15 mouse cellular contexts compared by ENCODE assay signal in the genomic region with DNA sequence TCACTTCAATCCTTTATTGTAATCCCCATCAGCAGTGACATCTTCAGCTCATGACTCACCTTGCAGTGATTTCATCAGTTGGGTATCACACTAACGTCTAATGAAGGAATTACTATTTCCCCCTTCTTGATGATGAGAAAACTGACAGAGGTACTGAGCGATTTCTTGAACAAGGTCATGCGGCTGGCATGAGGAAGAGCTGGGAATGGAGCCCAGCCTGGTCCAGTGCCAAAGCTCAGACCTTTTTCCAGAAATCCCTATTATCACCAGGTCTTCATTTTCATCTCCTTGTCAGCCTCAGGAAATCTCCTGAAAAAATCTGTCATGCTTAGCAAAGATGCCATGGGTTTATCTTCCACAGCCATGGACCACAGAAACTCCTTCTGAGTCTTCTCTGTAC.
DNase-seq lines count a peak whose midpoint lies in the region; ATAC-seq and TF ChIP-seq lines count a peak whose summit lies in the region.
"Had no signal": no experiment of that assay in that cellular context is flagged by ENCODE, and none has a peak within 500 bp of the region (broad histone marks: within the 10 kb centered on the region; RNA-seq: fewer than 3 reads in every experiment).

No protein-coding gene starts in this region.

- H3K4me1 ChIP-seq in midbrain, embryonic 14.5 days (ENCODE audit: control insufficient read depth, insufficient read depth, low read length): no peaks in the 10 kb centered on the region
- no peaks in the 10 kb centered on the region for H3K4me1 ChIP-seq in midbrain, embryonic 13.5 days (replicated peaks)
- no peaks in the 10 kb centered on the region for H3K4me1 ChIP-seq in thymus, adult 2 months (replicated peaks; ENCODE audit: control insufficient read depth, insufficient read depth, low read length)
- H3K4me1 ChIP-seq: embryonic facial prominence, embryonic 10.5 days; heart, embryonic 15.5 days; megakaryocyte, embryonic 14.5 days; stomach, embryonic 15.5 days had no signal

- TF ChIP-seq POLR2A in thymus, adult 2 months (IDR thresholded peaks at IDR 0.05; ENCODE audit: control insufficient read depth, extremely low read depth, insufficient read depth, low read length, poor library complexity): no peak

- WGBS in midbrain, embryonic 14.5 days: 81% methylated on average over 3 of the region's 3 CpGs
- WGBS in midbrain, embryonic 13.5 days: 88% methylated on average over 3 of the region's 3 CpGs
- 91% methylated on average over 3 of the region's 3 CpGs for WGBS in thymus, adult 2 months

- H3K27ac ChIP-seq in midbrain, embryonic 14.5 days (replicated peaks; ENCODE audit: low read depth, low read length): no peak overlapping the region
- no peak overlapping the region for H3K27ac ChIP-seq in midbrain, embryonic 13.5 days
- no peak overlapping the region for H3K27ac ChIP-seq in thymus, adult 2 months (ENCODE audit: control insufficient read depth, insufficient read depth, low read length)
- H3K27ac ChIP-seq: embryonic facial prominence, embryonic 10.5 days; heart, embryonic 15.5 days; stomach, embryonic 15.5 days had no signal

- ATAC-seq in midbrain, embryonic 14.5 days (ENCODE audit: low FRiP score, low TSS enrichment): no peak
- no peak for ATAC-seq in midbrain, embryonic 13.5 days
- ATAC-seq: inflammation-experienced regulatory T-cells, adult 6 months had no signal

- H3K9me3 ChIP-seq in midbrain, embryonic 14.5 days (ENCODE audit: control insufficient read depth, low read length): no peaks in the 10 kb centered on the region
- H3K9me3 ChIP-seq in midbrain, embryonic 13.5 days: no peaks in the 10 kb centered on the region
- H3K9me3 ChIP-seq: embryonic facial prominence, embryonic 10.5 days; heart, embryonic 15.5 days; megakaryocyte, embryonic 14.5 days; stomach, embryonic 15.5 days had no signal

- no peak overlapping the region for H3K9ac ChIP-seq in midbrain, embryonic 14.5 days (replicated peaks; ENCODE audit: low read length)
- H3K9ac ChIP-seq in midbrain, embryonic 13.5 days (replicated peaks): no peak overlapping the region
- H3K9ac ChIP-seq: heart, embryonic 15.5 days; stomach, embryonic 15.5 days had no signal

- H3K36me3 ChIP-seq in midbrain, embryonic 14.5 days (ENCODE audit: control insufficient read depth, insufficient read depth, low read length): no peaks in the 10 kb centered on the region
- no peaks in the 10 kb centered on the region for H3K36me3 ChIP-seq in midbrain, embryonic 13.5 days
- no peaks in the 10 kb centered on the region for H3K36me3 ChIP-seq in thymus, adult 2 months (ENCODE audit: control insufficient read depth, insufficient read depth, low read length)
- H3K36me3 ChIP-seq: embryonic facial prominence, embryonic 10.5 days; heart, embryonic 15.5 days; stomach, embryonic 15.5 days had no signal

- no peak overlapping the region for H3K4me3 ChIP-seq in midbrain, embryonic 14.5 days (replicated peaks; ENCODE audit: low read depth, low read length)
- no peak overlapping the region for H3K4me3 ChIP-seq in midbrain, embryonic 13.5 days (replicated peaks)
- H3K4me3 ChIP-seq in thymus, adult 2 months (ENCODE audit: control insufficient read depth, insufficient read depth, low read length): no peak overlapping the region
- H3K4me3 ChIP-seq: embryonic facial prominence, embryonic 10.5 days; heart, embryonic 15.5 days; megakaryocyte, embryonic 14.5 days; myocyte; stomach, embryonic 15.5 days had no signal

- no peaks in the 10 kb centered on the region for H3K27me3 ChIP-seq in midbrain, embryonic 14.5 days (ENCODE audit: control insufficient read depth, insufficient read depth, low read length)
- H3K27me3 ChIP-seq in midbrain, embryonic 13.5 days: no peaks in the 10 kb centered on the region
- no peaks in the 10 kb centered on the region for H3K27me3 ChIP-seq in thymus, adult 2 months (ENCODE audit: control insufficient read depth, insufficient read depth, low read length)
- H3K27me3 ChIP-seq: heart, embryonic 15.5 days; stomach, embryonic 15.5 days had no signal

- no peak for TF ChIP-seq CTCF in thymus, adult 2 months (IDR thresholded peaks at IDR 0.05; ENCODE audit: borderline replicate concordance, control insufficient read depth, extremely low read depth, insufficient read depth, low read length, poor library complexity)

- peak; percentile 68 to 86 for DNase-seq in adrenal gland, adult (ENCODE audit: inconsistent age in 2 of 2, low spot score in 1 of 2)
- no peak for DNase-seq in adrenal gland, postnatal 4 days (ENCODE audit: low spot score in 2 of 2)
- DNase-seq in midbrain, embryonic 14.5 days: peak; percentile 9
- peak; percentile 88 for DNase-seq in brain, adult 2 months (ENCODE audit: low read depth, low spot score)
- DNase-seq in cerebellum, postnatal 14 days: peak; percentile 90 to 92
- no peak for DNase-seq in thymus, adult 2 months
- no peak for DNase-seq in urinary bladder, postnatal 14 days (ENCODE audit: low spot score)
- DNase-seq: kidney, postnatal 10 days had no signal

- no peak overlapping the region for H3K4me2 ChIP-seq in midbrain, embryonic 14.5 days (ENCODE audit: low read length)
- H3K4me2 ChIP-seq in midbrain, embryonic 13.5 days (replicated peaks): no peak overlapping the region
- H3K4me2 ChIP-seq: heart, embryonic 15.5 days; stomach, embryonic 15.5 days had no signal

Comparison
In these comparisons a context has a peak if more than half of its experiments do, and no peak if none do; other contexts are left out.
1. DNase-seq: peak in adrenal gland, adult (2 of 2), midbrain, embryonic 14.5 days (single experiment), brain, adult 2 months (single experiment) and cerebellum, postnatal 14 days (2 of 2); none in adrenal gland, postnatal 4 days (0 of 2), thymus, adult 2 months (single experiment) and urinary bladder, postnatal 14 days (single experiment).